Mouse (Mus musculus) heart, embryonic 14.5 days (tissue): ENCODE data around the gene Cand2. TPM values are rescaled to one million over a fixed set of nuclear protein-coding genes. Genes with fewer than 3 reads are reported as not detected.
"Not testable (repeated sequence)": the region's sequence is repeated elsewhere in the genome, so short reads cannot be mapped to it uniquely, and the experiment has no call there.

Experiments
- ATAC-seq: fragments of 200-750 bp; cut with Nextera tagmentation; 2 replicates; pipeline ENCODE4 v1.8.0; 2017; ENCODE audit warnings: low read depth, moderate TSS enrichment; ENCODE audit not compliant: insufficient number of reproducible peaks, insufficient read depth, low FRiP score
- H3K27ac ChIP-seq, 2 experiments: fragments of 200-500 bp in 1 of 2; fragments of 300-500 bp in 1 of 2; sonication (generic) in 1 of 2; replicated peaks in 1 of 2; 2 replicates each; pipeline ENCODE4 v1.5.1; 2012 to 2014; ENCODE audit warnings: low read depth in 2 of 2, low read length in 2 of 2, control low read depth in 1 of 2, mild to moderate bottlenecking in 1 of 2, mixed read lengths in 1 of 2; ENCODE audit not compliant: control insufficient read depth in 1 of 2, insufficient read depth in 1 of 2
- H3K27me3 ChIP-seq: fragments of 300-500 bp; sonication (generic); 2 replicates; pipeline ENCODE4 v1.6.1; 2014; ENCODE audit warnings: mild to moderate bottlenecking, low read length, control low read depth; ENCODE audit not compliant: control insufficient read depth, insufficient read depth
- H3K36me3 ChIP-seq: fragments of 300-500 bp; sonication (generic); 2 replicates; pipeline ENCODE4 v1.6.1; 2014; ENCODE audit warnings: mild to moderate bottlenecking, control low read depth, low read length, mixed read lengths; ENCODE audit not compliant: control insufficient read depth, insufficient read depth
- H3K4me1 ChIP-seq, 2 experiments: fragments of 200-500 bp in 1 of 2; fragments of 300-500 bp in 1 of 2; sonication (generic) in 1 of 2; 2 replicates each; pipeline ENCODE4 v1.6.1; 2012 to 2014; ENCODE audit warnings: low read length in 2 of 2, control low read depth in 1 of 2, mixed read lengths in 1 of 2; ENCODE audit not compliant: control insufficient read depth in 2 of 2, insufficient read depth in 2 of 2
- H3K4me2 ChIP-seq: fragments of 300-500 bp; sonication (generic); 2 replicates; pipeline ENCODE4 v1.6.1; 2014; ENCODE audit warnings: mild to moderate bottlenecking, low read length
- H3K4me3 ChIP-seq, 2 experiments: fragments of 200-500 bp in 1 of 2; fragments of 300-500 bp in 1 of 2; sonication (generic) in 1 of 2; 2 replicates each; pipeline ENCODE4 v1.5.1; 2012 to 2014; ENCODE audit warnings: low read length in 2 of 2, mild to moderate bottlenecking in 2 of 2, control low read depth in 1 of 2, low read depth in 1 of 2, moderate library complexity in 1 of 2; ENCODE audit not compliant: control insufficient read depth in 1 of 2, insufficient read depth in 1 of 2
- H3K9ac ChIP-seq: fragments of 300-500 bp; sonication (generic); 2 replicates; pipeline ENCODE4 v1.6.1; 2014; ENCODE audit warnings: mild to moderate bottlenecking, low read length
- H3K9me3 ChIP-seq: fragments of 300-500 bp; sonication (generic); 2 replicates; pipeline ENCODE4 v1.6.1; 2016; ENCODE audit warnings: low read length, control low read depth; ENCODE audit not compliant: control insufficient read depth
- WGBS: fragments of 180-500 bp; shearing (Covaris S2); extraction: QIAGEN DNeasy Blood & Tissue Kit; methylation state at CpG from one replicate; pipeline ENCODE4 v1.1.7; 2014; 5-methylcytosine and 5-hydroxymethylcytosine counted together
- polyA plus RNA-seq: library from polyadenylated mRNA; unstranded; fragments of >200 nt; fragmentation: Nextera tagmentation; extraction: Ambion mirVana; gene quantifications from 2 replicates; pipeline ENCODE4 v1.2.1, GENCODE M21; 2014

Gene Cand2
- polyA plus RNA-seq, 1 experiment from 2014 or later = 48.3 TPM

DNA sequence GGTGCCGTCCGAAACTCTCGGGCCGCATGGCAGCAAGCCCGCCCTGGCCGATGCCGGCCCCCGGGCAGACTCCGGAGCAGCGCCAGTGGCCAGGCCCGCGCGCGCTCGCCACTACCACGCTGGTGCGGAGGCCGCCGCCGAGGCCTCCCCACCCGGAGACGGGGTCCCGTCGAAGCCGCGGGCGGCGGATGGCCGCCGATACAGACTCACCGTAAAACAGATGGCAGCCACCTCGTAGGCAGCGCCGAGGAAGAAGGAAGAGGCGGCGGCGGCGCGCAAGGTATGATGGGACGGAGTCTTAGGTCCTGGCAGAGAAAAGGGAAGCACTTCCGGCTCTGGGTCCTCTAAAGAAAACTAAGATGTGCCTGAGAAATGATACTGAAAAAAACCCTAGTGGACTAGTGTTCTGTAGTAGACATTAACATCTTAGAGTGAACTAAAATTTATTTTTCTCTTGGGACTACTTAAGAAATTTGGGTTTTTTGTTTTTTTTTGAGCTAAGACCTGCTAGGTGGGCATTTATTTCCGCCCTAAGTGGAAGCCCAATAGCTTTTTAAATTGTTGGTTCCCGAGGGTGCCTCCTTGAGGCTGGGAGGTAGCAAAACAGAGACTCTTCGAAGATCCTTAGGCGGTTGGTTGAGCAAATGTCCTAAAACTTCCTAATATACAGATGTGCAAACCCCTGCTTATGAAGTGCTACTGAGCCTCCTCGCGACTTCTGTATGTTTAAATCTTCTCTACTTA lies 34.3 kb downstream of the Cand2 start, which contains the start of gene Rpl32:
Rpl32 (minus strand) TSS at position 260 of the 744 bp plus-strand sequence.
- Histone ChIP-seq H3K4me1 (peaks cover 13 to 21% of the 10 kb centered on the region in 2 experiments), H3K36me3 (peaks cover 40% of the 10 kb centered on the region), H3K9me3 (no peaks in the 10 kb centered on the region), H3K9ac (peak within 1 kb of the TSS; percentile 99), H3K27ac (peak within 1 kb of the TSS; percentile 92 to 94), H3K4me3 (peak within 1 kb of the TSS; percentile 92 to 98), H3K27me3 (no peaks in the 10 kb centered on the region), H3K4me2 (peak within 1 kb of the TSS; percentile 83)
- under 1% methylated on average over 44 of the region's 47 CpGs for WGBS
- ATAC-seq = peak; percentile 63

DNA sequence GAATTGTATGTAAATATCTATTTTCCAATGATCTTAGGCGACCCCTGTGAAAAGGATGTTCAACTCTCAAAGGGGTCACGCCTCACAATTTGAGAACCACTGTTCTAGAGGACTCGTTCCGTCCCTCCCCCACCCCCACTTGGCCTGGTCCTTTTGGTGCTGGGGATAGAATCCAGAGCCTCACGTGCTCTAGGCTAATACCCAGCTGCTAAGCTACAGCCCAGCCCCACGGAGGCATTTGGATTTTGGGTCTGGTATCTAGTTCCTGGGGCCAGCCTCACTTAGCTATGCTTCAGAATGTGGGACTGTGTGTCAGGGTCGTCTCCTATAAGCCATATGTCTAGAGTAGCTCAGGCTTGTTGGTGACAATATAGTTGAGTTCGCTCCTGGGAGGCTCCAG lies 37.3 kb downstream of the Cand2 start:
- Histone ChIP-seq H3K9me3 (no peaks in the 10 kb centered on the region), H3K4me1 (peaks cover 17 to 20% of the 10 kb centered on the region in 2 experiments), H3K27ac (no peak overlapping the region), H3K36me3 (peaks cover 10% of the 10 kb centered on the region), H3K27me3 (no peaks in the 10 kb centered on the region), H3K4me3 (no peak overlapping the region), H3K4me2 (no peak overlapping the region), H3K9ac (no peak overlapping the region)
- 63% methylated on average over 8 of the region's 8 CpGs for WGBS
- no peak for ATAC-seq

DNA sequence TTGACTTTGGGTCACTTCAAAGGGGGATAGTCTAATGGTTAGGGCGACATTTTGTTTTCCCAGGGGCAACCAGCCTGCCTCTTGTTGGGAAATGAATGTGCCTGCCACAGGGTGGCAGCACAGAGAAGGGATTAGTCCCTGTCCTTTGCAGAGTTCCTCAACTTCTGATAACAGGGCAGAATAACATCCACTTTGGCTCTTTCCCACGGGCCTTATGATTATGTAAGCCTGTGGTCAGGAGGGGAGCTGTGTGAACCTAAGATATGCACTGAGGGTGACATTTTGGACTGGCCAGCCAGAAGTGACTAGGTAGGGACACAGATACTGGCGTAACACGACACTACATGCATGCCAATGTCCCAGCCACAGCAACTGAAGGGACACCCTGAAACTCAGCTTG lies 39.8 kb downstream of the Cand2 start:
- Histone ChIP-seq H3K36me3 (no peaks in the 10 kb centered on the region), H3K27me3 (no peaks in the 10 kb centered on the region), H3K4me3 (no peak overlapping the region), H3K9me3 (no peaks in the 10 kb centered on the region), H3K27ac (peak overlapping the region in 1 of 2 experiments; percentile 32; a peak in 1 of 4 replicates), H3K4me2 (no peak overlapping the region), H3K4me1 (peaks cover 8 to 11% of the 10 kb centered on the region in 2 experiments), H3K9ac (no peak overlapping the region)
- 26% methylated on average over 4 of the region's 4 CpGs for WGBS
- peak; percentile 55 for ATAC-seq

DNA sequence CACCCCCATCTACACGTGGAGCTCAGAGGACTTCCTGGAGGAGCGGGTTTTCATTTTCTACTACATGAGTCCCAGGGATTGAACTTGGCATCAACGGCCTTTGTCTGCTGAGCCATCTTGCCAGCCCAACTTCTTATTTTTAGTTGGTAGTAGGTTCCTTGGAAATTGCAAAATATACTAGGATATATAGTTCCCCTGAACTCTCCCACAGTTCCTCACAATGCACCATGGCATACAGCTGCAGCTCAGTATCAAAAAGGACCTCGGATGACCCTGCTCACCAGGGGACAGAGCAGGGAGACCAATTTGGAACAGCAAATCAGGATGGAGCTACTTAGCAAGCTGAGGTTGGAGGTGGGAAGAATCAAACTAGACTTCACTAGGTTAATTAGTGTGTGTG lies 40.7 kb downstream of the Cand2 start:
- H3K9ac ChIP-seq = no peak overlapping the region
- no peak overlapping the region for H3K4me3 ChIP-seq
- no peaks in the 10 kb centered on the region for H3K9me3 ChIP-seq
- H3K4me1 ChIP-seq = peaks cover 8 to 11% of the 10 kb centered on the region in 2 experiments
- H3K36me3 ChIP-seq = no peaks in the 10 kb centered on the region
- no peak overlapping the region for H3K4me2 ChIP-seq
- ATAC-seq = no peak
- H3K27me3 ChIP-seq = no peaks in the 10 kb centered on the region
- WGBS = 71% methylated on average over 4 of the region's 4 CpGs
- H3K27ac ChIP-seq = no peak overlapping the region

DNA sequence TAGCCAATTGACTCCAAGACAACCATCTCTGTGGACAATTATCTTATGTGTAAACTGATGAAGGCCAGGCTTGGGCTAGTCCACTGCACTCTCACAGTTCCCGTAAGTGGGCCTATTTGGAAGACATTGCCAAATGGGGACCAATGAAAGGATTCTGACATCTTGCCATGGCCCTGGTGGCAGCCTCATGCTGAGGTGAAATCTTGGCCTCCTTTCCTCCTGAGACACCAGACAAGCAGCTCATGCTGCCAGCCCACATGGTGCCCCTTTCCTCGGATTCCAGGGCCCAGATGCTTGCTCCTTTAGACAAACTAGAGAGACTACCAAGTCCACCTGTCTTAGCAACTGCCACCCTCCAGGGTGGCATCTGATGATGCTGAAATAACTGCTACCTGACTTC lies 43.8 kb downstream of the Cand2 start:
- Histone ChIP-seq H3K4me3 (no peak overlapping the region), H3K27ac (no peak overlapping the region), H3K4me1 (peaks cover 8 to 11% of the 10 kb centered on the region in 2 experiments), H3K36me3 (no peaks in the 10 kb centered on the region), H3K9ac (no peak overlapping the region), H3K4me2 (no peak overlapping the region), H3K27me3 (no peaks in the 10 kb centered on the region), H3K9me3 (no peaks in the 10 kb centered on the region)
- no peak for ATAC-seq
- 65% methylated on average over 2 of the region's 2 CpGs for WGBS

DNA sequence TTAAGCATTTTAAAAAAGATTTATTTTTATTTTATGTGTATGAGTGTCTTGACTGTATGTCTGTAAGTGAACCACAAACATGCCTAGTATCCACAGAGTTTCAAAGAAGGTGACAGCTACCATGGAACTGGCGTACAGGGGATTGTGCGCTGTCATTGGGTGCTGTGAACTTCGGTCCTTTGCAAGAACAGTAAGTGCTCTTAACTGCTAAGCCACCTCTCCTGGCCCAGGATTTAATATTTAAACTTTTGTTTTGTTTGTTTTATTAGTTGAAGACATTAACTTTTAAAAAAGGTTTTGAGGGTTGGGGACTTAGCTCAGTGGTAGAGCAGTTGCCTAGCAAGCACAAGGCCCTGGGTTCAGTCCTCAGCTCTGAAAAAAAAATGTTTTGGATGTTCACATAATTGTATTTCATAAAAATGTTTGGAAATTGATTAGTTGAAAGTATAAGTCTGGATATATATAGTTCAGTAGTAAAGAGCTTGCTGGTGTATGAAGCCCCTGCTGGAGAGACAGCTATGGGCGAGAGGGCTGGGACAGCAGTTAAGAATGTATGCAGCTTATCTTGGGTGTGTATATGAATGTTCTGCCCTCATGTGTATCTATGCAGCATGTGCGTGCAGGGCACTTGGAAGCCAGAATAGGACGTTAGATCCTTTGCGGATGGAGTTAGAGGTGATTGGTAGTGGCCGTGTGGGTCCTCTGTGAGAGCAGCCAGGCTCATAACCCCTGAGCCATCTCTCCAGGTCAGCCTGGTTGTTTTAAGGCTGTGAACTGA lies 47.1 kb downstream of the Cand2 start:
- no peak overlapping the region for H3K4me2 ChIP-seq
- H3K4me3 ChIP-seq = no peak overlapping the region
- H3K9me3 ChIP-seq = no peaks in the 10 kb centered on the region
- H3K9ac ChIP-seq = no peak overlapping the region
- H3K4me1 ChIP-seq = no peaks in the 10 kb centered on the region; a peak in 1 of 4 replicates
- H3K27me3 ChIP-seq = no peaks in the 10 kb centered on the region
- H3K27ac ChIP-seq = no peak overlapping the region
- ATAC-seq = no peak
- H3K36me3 ChIP-seq = no peaks in the 10 kb centered on the region
- 74% methylated on average over 8 of the region's 8 CpGs for WGBS

DNA sequence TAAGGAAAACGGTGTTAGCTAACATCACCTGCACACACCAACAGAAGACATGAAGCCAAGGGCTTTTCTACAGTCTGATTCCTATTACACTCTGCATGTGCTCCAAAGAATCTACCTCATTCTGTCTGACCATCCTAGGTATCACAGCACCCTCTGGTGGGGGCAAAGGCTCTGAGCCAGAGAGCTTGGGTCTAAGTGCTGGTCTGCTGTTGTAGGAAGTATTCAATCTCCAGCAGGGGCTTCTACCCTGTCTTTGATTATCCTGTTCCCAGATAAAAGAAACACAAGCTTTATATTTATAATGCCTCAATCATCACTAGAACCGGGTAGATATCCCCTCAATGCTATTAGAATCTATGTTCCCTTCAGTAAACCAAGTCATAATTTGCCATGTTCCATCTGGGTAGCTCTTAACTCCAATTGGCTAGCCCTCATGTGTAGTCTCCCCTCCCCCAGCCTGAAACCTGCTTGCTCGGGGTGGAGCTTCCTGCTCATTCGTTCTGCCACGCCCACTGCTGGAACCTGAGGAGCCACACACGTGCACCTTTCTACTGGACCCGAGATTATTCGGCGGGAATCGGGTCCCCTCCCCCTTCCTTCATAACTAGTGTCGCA lies 49.6 kb downstream of the Cand2 start:
- H3K36me3 ChIP-seq, H3K27me3 ChIP-seq, H3K27ac ChIP-seq, H3K9me3 ChIP-seq, H3K4me1 ChIP-seq, H3K9ac ChIP-seq: not testable (repeated sequence)
- H3K4me2 ChIP-seq = peak overlapping the region; percentile 58
- 5% methylated on average over 4 of the region's 11 CpGs for WGBS
- H3K4me3 ChIP-seq = peak overlapping the region in 1 of 2 experiments; percentile 18; a peak in 1 of 4 replicates
- ATAC-seq = peak; percentile 85
